Mouse (Mus musculus) kidney, adult 2 months (tissue): ENCODE data around the gene Ppp2r2c. TPM values are rescaled to one million over a fixed set of nuclear protein-coding genes. Genes with fewer than 3 reads are reported as not detected.

ENCODE experiments used
- DNase-seq: peaks from one replicate; pipeline ENCODE4 v3.0.0; 2021
- H3K27ac ChIP-seq: fragments of 200-500 bp; 2 replicates; pipeline ENCODE4 v1.5.1; 2012; ENCODE audit warnings: low read depth, low read length, control low read depth, inconsistent platforms; ENCODE audit not compliant: insufficient read depth
- H3K27me3 ChIP-seq: fragments of 200-500 bp; replicated peaks from 2 replicates; pipeline ENCODE4 v1.6.1; 2012; ENCODE audit warnings: mild to moderate bottlenecking, moderate library complexity, low read length, inconsistent platforms; ENCODE audit not compliant: control insufficient read depth, insufficient read depth
- H3K36me3 ChIP-seq: fragments of 200-500 bp; 2 replicates; pipeline ENCODE4 v1.6.1; 2012; ENCODE audit warnings: mild to moderate bottlenecking, moderate library complexity, low read length, inconsistent platforms; ENCODE audit not compliant: control insufficient read depth, insufficient read depth
- H3K4me1 ChIP-seq: fragments of 200-500 bp; 2 replicates; pipeline ENCODE4 v1.6.1; 2011; ENCODE audit warnings: low read length; ENCODE audit not compliant: control insufficient read depth, insufficient read depth
- H3K4me3 ChIP-seq: fragments of 200-500 bp; 2 replicates; pipeline ENCODE4 v1.5.1; 2011; ENCODE audit warnings: mild to moderate bottlenecking, low read depth, low read length, control low read depth; ENCODE audit not compliant: insufficient read depth
- CTCF ChIP-seq: fragments of 200-500 bp; conservative IDR thresholded peaks from 2 replicates; pipeline ENCODE4 v1.5.1; 2011; ENCODE audit warnings: low read depth, mild to moderate bottlenecking, control low read depth, low read length, moderate library complexity, mixed read lengths; ENCODE audit not compliant: insufficient read depth, insufficient read length
- POLR2A ChIP-seq: fragments of 200-500 bp; IDR thresholded peaks from one replicate; pipeline ENCODE4 v1.6.1; 2011; ENCODE audit warnings: low read depth, low read length, control low read depth
- WGBS: fragments of 180-500 bp; shearing (Covaris S2); methylation state at CpG from one replicate; pipeline ENCODE4 v1.1.7; 2018; 5-methylcytosine and 5-hydroxymethylcytosine counted together
- polyA plus RNA-seq: library from polyadenylated mRNA; depleted of rRNA; stranded (reverse); fragments of >200 nt; gene quantifications from 2 replicates; pipeline ENCODE4 v1.2.3, GENCODE M21; 2012

Ppp2r2c gene
- polyA plus RNA-seq, 1 experiment, result 0.58 TPM

DNA sequence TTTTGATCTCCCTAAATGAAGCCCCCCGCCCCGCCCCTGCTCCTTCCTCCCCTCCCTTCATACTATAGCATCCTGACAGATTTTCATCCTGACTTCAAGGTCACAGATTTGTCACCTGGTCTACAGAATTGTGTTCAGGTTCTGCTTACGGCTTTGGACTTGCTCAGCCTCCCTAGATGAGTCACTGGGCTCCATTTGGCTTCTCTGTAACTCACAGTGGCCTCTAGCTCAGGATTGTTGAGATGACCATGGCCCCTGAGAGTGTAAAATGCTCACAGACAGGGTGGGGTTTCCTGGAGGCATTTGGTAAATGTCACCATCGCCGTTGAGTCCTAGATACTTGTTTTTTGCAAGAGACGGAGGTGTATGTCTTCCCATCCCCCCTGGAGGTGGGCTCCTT lies 2.6 kb downstream of the Ppp2r2c start:
- Histone ChIP-seq H3K4me3 (no peak overlapping the region), H3K27ac (no peak overlapping the region), H3K4me1 (no peaks in the 10 kb centered on the region), H3K27me3 (no peaks in the 10 kb centered on the region), H3K36me3 (no peaks in the 10 kb centered on the region)
- TF ChIP-seq CTCF (no peak), POLR2A (no peak)
- no peak for DNase-seq
- 84% methylated on average over 6 of the region's 6 CpGs for WGBS

DNA sequence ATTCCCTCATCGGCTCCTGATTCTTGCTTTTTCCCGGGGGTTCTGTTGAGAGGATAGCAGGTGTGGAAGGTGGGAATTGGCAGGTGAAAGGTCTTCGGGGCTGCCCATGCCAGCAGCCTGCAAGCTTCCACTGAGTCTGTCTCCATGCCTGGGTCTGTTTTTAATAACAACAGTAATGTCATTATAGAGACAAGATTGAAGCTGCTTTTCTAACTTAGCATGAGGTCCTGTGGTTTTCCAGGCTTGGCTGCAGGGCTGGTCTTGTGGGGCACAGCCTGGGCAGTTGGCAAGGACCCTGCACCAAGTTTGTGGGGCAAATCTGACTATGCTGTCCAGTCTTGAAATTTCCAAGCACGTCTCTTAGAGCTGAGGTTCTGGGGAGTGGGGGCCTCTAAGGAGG lies 7.6 kb downstream of the Ppp2r2c start:
- WGBS, result 76% methylated on average over 4 of the region's 4 CpGs
- H3K4me1 ChIP-seq, result no peaks in the 10 kb centered on the region
- no peak for DNase-seq
- TF ChIP-seq POLR2A, result no peak
- no peak for TF ChIP-seq CTCF
- H3K4me3 ChIP-seq, result no peak overlapping the region
- no peaks in the 10 kb centered on the region for H3K36me3 ChIP-seq
- no peaks in the 10 kb centered on the region for H3K27me3 ChIP-seq
- H3K27ac ChIP-seq, result no peak overlapping the region

DNA sequence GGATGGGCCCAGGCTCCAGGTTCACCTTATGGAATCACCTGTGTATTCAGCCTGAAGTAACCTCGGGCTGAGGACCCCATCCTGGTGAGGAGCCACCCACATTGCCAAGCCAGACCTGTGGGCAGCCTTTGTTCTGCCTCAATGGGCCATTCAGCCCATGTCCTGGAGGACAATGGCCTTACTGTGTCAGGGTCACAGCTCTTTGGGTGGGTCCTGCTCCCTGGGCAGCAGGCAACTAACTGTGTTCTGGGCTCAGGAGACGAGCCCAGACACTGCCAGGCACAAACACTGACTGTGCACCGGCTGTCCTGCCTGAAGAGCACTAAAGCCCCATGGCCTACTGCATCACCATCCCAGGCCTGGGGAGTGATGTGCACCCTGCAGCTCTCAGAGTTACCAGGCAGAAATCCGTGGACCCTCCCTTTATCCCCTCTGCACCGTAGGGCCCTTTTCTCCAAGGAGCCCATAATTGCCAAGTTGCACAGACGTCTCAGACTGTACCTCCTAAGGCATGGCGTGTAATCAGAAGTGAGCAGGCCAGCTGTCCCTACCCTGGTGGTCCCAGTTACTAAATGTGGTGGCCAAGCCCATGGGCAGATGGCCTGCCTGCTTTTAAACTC lies 8.6 kb downstream of the Ppp2r2c start:
- Histone ChIP-seq H3K27me3 (no peaks in the 10 kb centered on the region), H3K36me3 (no peaks in the 10 kb centered on the region), H3K27ac (no peak overlapping the region), H3K4me3 (no peak overlapping the region), H3K4me1 (no peaks in the 10 kb centered on the region)
- no peak for DNase-seq
- TF ChIP-seq POLR2A (no peak), CTCF (no peak)
- 73% methylated on average over 7 of the region's 7 CpGs for WGBS

DNA sequence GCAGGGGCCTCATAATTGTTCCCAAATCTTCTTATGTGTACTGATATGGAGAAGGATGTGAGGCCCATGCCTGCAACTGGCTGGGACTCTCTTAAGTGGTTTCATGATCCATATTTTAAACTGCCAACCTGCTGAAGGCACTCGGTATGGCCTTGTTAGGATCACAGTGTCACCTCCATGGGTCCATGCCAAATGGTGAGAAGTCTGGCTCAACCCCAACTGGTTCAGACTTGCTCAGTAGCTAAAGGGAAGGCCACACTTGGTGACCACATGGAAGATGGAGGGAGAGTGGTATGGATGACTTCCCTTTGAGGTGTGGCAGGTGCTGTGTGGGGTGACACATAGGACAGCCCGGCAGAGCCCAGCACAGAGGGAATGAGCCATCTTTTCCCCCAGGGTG lies 9.3 kb downstream of the Ppp2r2c start:
- DNase-seq, result no peak
- H3K36me3 ChIP-seq, result no peaks in the 10 kb centered on the region
- WGBS, result 79% methylated on average over 2 of the region's 2 CpGs
- no peak overlapping the region for H3K27ac ChIP-seq
- TF ChIP-seq CTCF (no peak), POLR2A (no peak)
- H3K4me1 ChIP-seq, result no peaks in the 10 kb centered on the region
- H3K4me3 ChIP-seq, result no peak overlapping the region
- no peaks in the 10 kb centered on the region for H3K27me3 ChIP-seq

DNA sequence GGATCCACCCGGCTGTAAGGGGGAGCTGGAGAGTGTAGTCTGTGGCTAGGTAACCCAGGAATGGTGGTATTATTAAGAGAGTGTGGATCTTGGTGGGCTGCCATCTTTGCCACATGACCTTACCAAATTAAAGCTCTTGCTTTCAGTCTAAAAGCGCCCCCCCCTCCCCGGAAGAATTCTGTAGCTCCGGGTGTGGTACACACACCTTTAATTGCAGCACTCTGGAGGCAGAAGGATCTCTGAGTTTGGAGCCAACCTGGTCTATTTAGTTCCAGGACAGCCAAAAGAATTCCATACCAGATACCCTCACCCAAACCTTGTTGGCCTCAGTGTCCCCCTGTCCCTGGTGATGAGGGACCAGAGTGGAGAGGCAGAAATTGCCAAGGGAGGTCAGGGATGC lies 10.5 kb downstream of the Ppp2r2c start:
- TF ChIP-seq POLR2A (no peak), CTCF (no peak)
- H3K27me3 ChIP-seq, result no peaks in the 10 kb centered on the region
- no peak overlapping the region for H3K4me3 ChIP-seq
- DNase-seq, result no peak
- H3K27ac ChIP-seq, result no peak overlapping the region
- H3K36me3 ChIP-seq, result no peaks in the 10 kb centered on the region
- WGBS, result 81% methylated on average over 4 of the region's 4 CpGs
- no peaks in the 10 kb centered on the region for H3K4me1 ChIP-seq

DNA sequence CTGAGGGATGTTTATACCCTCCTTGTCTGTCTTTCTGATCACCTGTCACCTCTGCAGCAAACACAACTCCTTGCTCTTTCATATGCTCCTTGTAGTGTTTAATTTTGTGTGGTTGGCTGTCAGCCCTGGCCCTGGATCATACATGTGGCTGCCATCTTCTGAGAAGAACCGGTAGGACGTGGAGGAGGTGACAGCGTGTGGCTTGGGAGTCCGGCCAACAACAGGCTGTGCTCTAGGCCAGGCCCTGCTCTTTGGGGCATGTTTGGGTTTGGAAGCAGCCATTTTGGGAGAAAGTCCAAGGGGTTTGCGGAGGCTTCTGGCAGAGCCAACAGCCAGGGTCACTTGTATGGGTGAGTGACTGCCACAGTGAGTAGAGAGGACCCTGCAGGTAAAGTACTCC lies 12.3 kb downstream of the Ppp2r2c start:
- no peaks in the 10 kb centered on the region for H3K27me3 ChIP-seq
- TF ChIP-seq CTCF (no peak), POLR2A (no peak)
- no peak overlapping the region for H3K4me3 ChIP-seq
- H3K27ac ChIP-seq, result no peak overlapping the region
- no peaks in the 10 kb centered on the region for H3K36me3 ChIP-seq
- no peaks in the 10 kb centered on the region for H3K4me1 ChIP-seq
- no peak for DNase-seq
- WGBS, result 80% methylated on average over 5 of the region's 5 CpGs

DNA sequence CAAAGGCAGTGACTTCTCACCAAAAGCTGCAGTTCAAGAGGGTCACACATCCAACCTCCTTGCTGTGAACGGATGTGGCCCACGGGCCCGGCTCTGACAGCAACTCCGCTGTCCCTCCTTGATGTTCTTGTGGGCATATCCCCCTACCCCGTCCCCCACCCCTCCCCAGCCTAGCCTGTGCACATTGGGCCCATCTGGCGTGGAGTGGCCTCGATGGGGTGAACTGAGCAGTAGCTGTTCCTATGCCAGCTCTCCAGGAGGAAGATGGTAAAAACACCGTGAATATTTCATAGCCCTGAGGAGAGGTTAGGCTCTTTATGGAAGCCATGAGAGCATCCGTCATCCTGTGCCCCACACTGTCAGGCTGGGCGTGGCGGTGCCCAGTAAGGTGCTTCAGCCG lies 15.2 kb downstream of the Ppp2r2c start:
- Histone ChIP-seq H3K36me3 (no peaks in the 10 kb centered on the region), H3K27me3 (no peaks in the 10 kb centered on the region), H3K4me3 (no peak overlapping the region), H3K27ac (no peak overlapping the region), H3K4me1 (no peaks in the 10 kb centered on the region)
- no peak for DNase-seq
- TF ChIP-seq CTCF, result no peak
- TF ChIP-seq POLR2A, result no peak
- 57% methylated on average over 12 of the region's 12 CpGs for WGBS
